10 mouse cellular contexts compared by ENCODE assay signal in genomic region chr15:78868826-78869233, GRCm38 (mm10). TPM values are rescaled to one million over a fixed set of nuclear protein-coding genes. Genes with fewer than 3 reads are reported as not detected.
DNase-seq lines count a peak whose midpoint lies in the region; ATAC-seq and TF ChIP-seq lines count a peak whose summit lies in the region.
"Had no signal": no experiment of that assay in that cellular context is flagged by ENCODE, and none has a peak within 500 bp of the region (broad histone marks: within the 10 kb centered on the region; RNA-seq: fewer than 3 reads in every experiment).

No protein-coding gene starts in this region.

- TF ChIP-seq CTCF in liver, postnatal 0 days (IDR thresholded peaks at IDR 0.05; ENCODE audit: low read depth), result no peak
- TF ChIP-seq CTCF in cerebellum, adult 2 months (IDR thresholded peaks at IDR 0.05; ENCODE audit: borderline replicate concordance, insufficient read depth, low read depth, low read length), result no peak

- no peak for TF ChIP-seq EP300 in liver, postnatal 0 days (IDR thresholded peaks at IDR 0.05; ENCODE audit: low read depth)

- WGBS in heart, embryonic 16.5 days, result 59% methylated on average over 7 of the region's 7 CpGs
- 76% methylated on average over 7 of the region's 7 CpGs for WGBS in liver, postnatal 0 days (ENCODE audit: insufficient replicate concordance)
- WGBS in cerebellum, adult 2 months, result 42% methylated on average over 7 of the region's 7 CpGs

- no peak overlapping the region for H3K4me3 ChIP-seq in heart, embryonic 16.5 days (ENCODE audit: low read length)
- H3K4me3 ChIP-seq in liver, postnatal 0 days (ENCODE audit: low read depth, low read length), result no peak overlapping the region
- H3K4me3 ChIP-seq in cerebellum, adult 2 months (replicated peaks; ENCODE audit: insufficient read depth, low read depth, low read length), result no peak overlapping the region

- H3K27me3 ChIP-seq in heart, embryonic 16.5 days (ENCODE audit: control insufficient read depth, insufficient read depth, low read length), result no peaks in the 10 kb centered on the region
- no peaks in the 10 kb centered on the region for H3K27me3 ChIP-seq in liver, postnatal 0 days (ENCODE audit: insufficient read depth, low read length)
- no peaks in the 10 kb centered on the region for H3K27me3 ChIP-seq in cerebellum, adult 2 months (ENCODE audit: control insufficient read depth, insufficient read depth, low read length)

- H3K4me1 ChIP-seq in heart, embryonic 16.5 days (ENCODE audit: control insufficient read depth, insufficient read depth, low read length), result peaks cover 5% of the 10 kb centered on the region
- H3K4me1 ChIP-seq in liver, postnatal 0 days (ENCODE audit: insufficient read depth), result no peaks in the 10 kb centered on the region
- H3K4me1 ChIP-seq in cerebellum, adult 2 months (ENCODE audit: control insufficient read depth, insufficient read depth, low read length), result no peaks in the 10 kb centered on the region

- no peak for TF ChIP-seq POLR2A in cerebellum, adult 2 months (IDR thresholded peaks at IDR 0.05; ENCODE audit: borderline replicate concordance, insufficient read depth, low read length)

- no peak overlapping the region for H3K9ac ChIP-seq in heart, embryonic 16.5 days (ENCODE audit: low read length)
- no peak overlapping the region for H3K9ac ChIP-seq in liver, postnatal 0 days (replicated peaks)

- no peaks in the 10 kb centered on the region for H3K36me3 ChIP-seq in heart, embryonic 16.5 days (ENCODE audit: control insufficient read depth, insufficient read depth)
- no peaks in the 10 kb centered on the region for H3K36me3 ChIP-seq in liver, postnatal 0 days (replicated peaks; ENCODE audit: insufficient read depth, low read length)

- H3K27ac ChIP-seq in heart, embryonic 16.5 days (ENCODE audit: low read length), result peak overlapping the region; percentile 62
- peak overlapping the region; percentile 30; the same call in 1 of the 2 replicates for H3K27ac ChIP-seq in liver, postnatal 0 days (ENCODE audit: low read depth)
- no peak overlapping the region for H3K27ac ChIP-seq in cerebellum, adult 2 months (ENCODE audit: insufficient read depth, low read length)
- H3K27ac ChIP-seq: macrophage had no signal

- DNase-seq in embryo, embryonic 10.5 days (ENCODE audit: low spot score), result peak; percentile 30
- no peak for DNase-seq in embryo, embryonic 11 days
- peak; percentile 80 for DNase-seq in 3T3-L1 (ENCODE audit: low read depth, low spot score)
- no peak for DNase-seq in liver, postnatal 0 days
- no peak for DNase-seq in thymus, postnatal 4 days
- no peak for DNase-seq in cerebellum, adult 2 months
- DNase-seq: B cell, adult 2 months had no signal

- no peaks in the 10 kb centered on the region for H3K9me3 ChIP-seq in heart, embryonic 16.5 days (replicated peaks; ENCODE audit: control insufficient read depth, low read length)
- H3K9me3 ChIP-seq in liver, postnatal 0 days (ENCODE audit: low read length), result no peaks in the 10 kb centered on the region

- H3K4me2 ChIP-seq in heart, embryonic 16.5 days (ENCODE audit: low read depth, low read length), result no peak overlapping the region
- no peak overlapping the region for H3K4me2 ChIP-seq in liver, postnatal 0 days (ENCODE audit: low read depth, low read length)

- no peak for ATAC-seq in heart, embryonic 16.5 days (replicated peaks; ENCODE audit: extremely low read depth, insufficient read depth, low FRiP score)
- ATAC-seq in liver, postnatal 0 days, result no peak
- ATAC-seq in activated CD4-positive, CD25-positive, alpha-beta regulatory T cell, adult 4 months, result no peak

RNA-seq across cellular contexts. Expression of gene Gga1, which starts 8.2 kb away (rescaled TPM):
- 44.9 and 48.9 TPM in 2 replicates for polyA plus RNA-seq in heart, embryonic 16.5 days (2015; fragmentation: Nextera tagmentation; extraction: Ambion mirVana)
- 12.9 and 14.8 TPM in 2 replicates for polyA plus RNA-seq in liver, postnatal 0 days (2015; fragmentation: Nextera tagmentation; extraction: Ambion mirVana)
- polyA plus RNA-seq in activated CD4-positive, CD25-positive, alpha-beta regulatory T cell, adult 4 months (2017; shearing (Covaris generic)), result 10 to 100 TPM; 13.8 to 18.1 TPM
- polyA plus RNA-seq in cerebellum, adult 2 months (2012; rRNA removed), result 80.8 and 82.5 TPM in 2 replicates

RNA-seq across cellular contexts. Expression of gene Lgals2, which starts 13.5 kb away (rescaled TPM):
- polyA plus RNA-seq in heart, embryonic 16.5 days (2015; fragmentation: Nextera tagmentation; extraction: Ambion mirVana), result 2.2 TPM in 1 of 2 replicates, not detected in the other
- polyA plus RNA-seq in liver, postnatal 0 days (2015; fragmentation: Nextera tagmentation; extraction: Ambion mirVana), result 3.4 TPM in 2 replicates
- polyA plus RNA-seq in activated CD4-positive, CD25-positive, alpha-beta regulatory T cell, adult 4 months (2017; shearing (Covaris generic)), result not detected
- polyA plus RNA-seq in cerebellum, adult 2 months (2012; rRNA removed), result 0.87 and 1.2 TPM in 2 replicates
- polyA plus RNA-seq: macrophage had no signal

RNA-seq across cellular contexts. Expression of gene Cdc42ep1, which starts 26.4 kb away (rescaled TPM):
- 29.4 and 38.7 TPM in 2 replicates for polyA plus RNA-seq in heart, embryonic 16.5 days (2015; fragmentation: Nextera tagmentation; extraction: Ambion mirVana)
- polyA plus RNA-seq in liver, postnatal 0 days (2015; fragmentation: Nextera tagmentation; extraction: Ambion mirVana), result 12.6 and 19.8 TPM in 2 replicates
- not detected for polyA plus RNA-seq in activated CD4-positive, CD25-positive, alpha-beta regulatory T cell, adult 4 months (2017; shearing (Covaris generic))
- 73.2 and 77.3 TPM in 2 replicates for polyA plus RNA-seq in cerebellum, adult 2 months (2012; rRNA removed)
- polyA plus RNA-seq: macrophage had no signal

RNA-seq across cellular contexts. Expression of gene Gm49510, which starts 30.6 kb away (rescaled TPM):
- polyA plus RNA-seq in heart, embryonic 16.5 days (2015; fragmentation: Nextera tagmentation; extraction: Ambion mirVana), result 0.20 and 0.41 TPM in 2 replicates
- 0.07 TPM in 1 of 2 replicates, not detected in the other for polyA plus RNA-seq in liver, postnatal 0 days (2015; fragmentation: Nextera tagmentation; extraction: Ambion mirVana)
- polyA plus RNA-seq in activated CD4-positive, CD25-positive, alpha-beta regulatory T cell, adult 4 months (2017; shearing (Covaris generic)), result not detected
- polyA plus RNA-seq in cerebellum, adult 2 months (2012; rRNA removed), result 0.10 TPM in 2 replicates
- polyA plus RNA-seq: macrophage had no signal

RNA-seq across cellular contexts. Expression of gene Sh3bp1, which starts 30.7 kb away (rescaled TPM):
- 19.8 and 20.0 TPM in 2 replicates for polyA plus RNA-seq in heart, embryonic 16.5 days (2015; fragmentation: Nextera tagmentation; extraction: Ambion mirVana)
- 7.4 and 8.2 TPM in 2 replicates for polyA plus RNA-seq in liver, postnatal 0 days (2015; fragmentation: Nextera tagmentation; extraction: Ambion mirVana)
- polyA plus RNA-seq in activated CD4-positive, CD25-positive, alpha-beta regulatory T cell, adult 4 months (2017; shearing (Covaris generic)), result 10 to 100 TPM; 43.8 to 75.5 TPM
- 25.8 and 28.2 TPM in 2 replicates for polyA plus RNA-seq in cerebellum, adult 2 months (2012; rRNA removed)

Comparison
In these comparisons a context has a peak if more than half of its experiments do, and no peak if none do; other contexts are left out.
1. DNase-seq: peak in embryo, embryonic 10.5 days (single experiment) and 3T3-L1 (single experiment); none in embryo, embryonic 11 days (single experiment), liver, postnatal 0 days (single experiment), thymus, postnatal 4 days (single experiment) and cerebellum, adult 2 months (0 of 2).
2. RNA of gene Cdc42ep1, which starts 26.4 kb away (polyA plus RNA-seq): 73.2 to 77.3 TPM in cerebellum, adult 2 months, 29.4 to 38.7 TPM in heart, embryonic 16.5 days and 12.6 to 19.8 TPM in liver, postnatal 0 days; not detected in activated CD4-positive, CD25-positive, alpha-beta regulatory T cell, adult 4 months; every median in the first group is over 10 times any median in the second.